10 mouse cellular contexts compared by ENCODE assay signal in the genomic region with DNA sequence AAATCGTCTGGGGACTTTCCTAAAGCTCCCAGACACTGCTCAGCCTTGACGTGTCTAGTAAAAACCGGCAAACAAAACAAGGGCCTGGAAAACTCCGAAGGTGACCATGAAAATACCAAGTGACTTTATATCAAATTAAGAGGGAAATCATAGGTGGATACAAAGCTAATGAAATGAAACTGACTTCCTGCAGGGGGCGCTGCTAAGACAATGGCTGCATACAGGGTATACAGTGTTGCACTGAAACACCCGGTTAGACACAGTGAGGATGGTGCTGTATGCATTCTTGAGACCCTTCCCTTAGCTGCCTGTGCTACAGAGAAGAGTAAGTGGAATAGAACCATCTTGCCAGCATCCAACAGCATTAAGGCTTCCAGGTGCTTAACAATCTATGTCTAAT.
DNase-seq lines count a peak whose midpoint lies in the region; ATAC-seq and TF ChIP-seq lines count a peak whose summit lies in the region.
"Had no signal": no experiment of that assay in that cellular context is flagged by ENCODE, and none has a peak within 500 bp of the region (broad histone marks: within the 10 kb centered on the region; RNA-seq: fewer than 3 reads in every experiment).

No protein-coding gene starts in this region.

- DNase-seq in gastrocnemius, adult 2 months: no peak
- DNase-seq in gastrocnemius, adult 18-20 months (ENCODE audit: low spot score): no peak
- DNase-seq in liver (peak; percentile 17), R1 (ENCODE audit: low read depth, low spot score) (peak; percentile 66)
- peak; percentile 8 for DNase-seq in lung, postnatal 10 days
- no peak for DNase-seq in gastrocnemius, postnatal 14 days
- no peak for DNase-seq in urinary bladder, postnatal 10 days (ENCODE audit: low spot score)
- DNase-seq: heart, postnatal 14 days had no signal

- no peak overlapping the region for H3K27ac ChIP-seq in gastrocnemius, adult 2 months
- H3K27ac ChIP-seq in liver, embryonic 12.5 days: no peak overlapping the region

- WGBS in liver, embryonic 12.5 days (ENCODE audit: insufficient replicate concordance): 44% methylated on average over 6 of the region's 6 CpGs

- no peaks in the 10 kb centered on the region for H3K36me3 ChIP-seq in liver, embryonic 12.5 days

- no peak overlapping the region for H3K9ac ChIP-seq in liver, embryonic 12.5 days

- ATAC-seq in liver, embryonic 12.5 days: no peak

- no peaks in the 10 kb centered on the region for H3K27me3 ChIP-seq in liver, embryonic 12.5 days (replicated peaks)
- H3K27me3 ChIP-seq: megakaryocyte, embryonic 14.5 days had no signal

- H3K9me3 ChIP-seq in liver, embryonic 12.5 days (replicated peaks): no peaks in the 10 kb centered on the region
- H3K9me3 ChIP-seq: megakaryocyte, embryonic 14.5 days had no signal

- peak; percentile 32 for TF ChIP-seq CTCF in gastrocnemius, adult 2 months (IDR thresholded peaks at IDR 0.05)

- no peak overlapping the region for H3K4me3 ChIP-seq in gastrocnemius, adult 2 months
- no peak overlapping the region for H3K4me3 ChIP-seq in liver, embryonic 12.5 days
- H3K4me3 ChIP-seq: megakaryocyte, embryonic 14.5 days had no signal

- H3K4me1 ChIP-seq in liver, embryonic 12.5 days: no peaks in the 10 kb centered on the region
- H3K4me1 ChIP-seq: megakaryocyte, embryonic 14.5 days had no signal

- intact Hi-C loops in gastrocnemius, adult 2 months (cut with DNase I): no loop called here
- intact Hi-C loops in gastrocnemius, postnatal 14 days (cut with DNase I; ENCODE audit: low total_unique reads): no loop called here

- H3K4me2 ChIP-seq in liver, embryonic 12.5 days: no peak overlapping the region

Comparison
In these comparisons a context has a peak if more than half of its experiments do, and no peak if none do; other contexts are left out.
1. DNase-seq: peak in liver (single experiment), R1 (single experiment) and lung, postnatal 10 days (single experiment); none in gastrocnemius, adult 2 months (single experiment), gastrocnemius, adult 18-20 months (single experiment), gastrocnemius, postnatal 14 days (single experiment) and urinary bladder, postnatal 10 days (single experiment).